Mouse (Mus musculus) limb, embryonic 11.5 days (tissue): ENCODE results near the gene Sez6l2. TPM values are rescaled to one million over a fixed set of nuclear protein-coding genes. Genes with fewer than 3 reads are reported as not detected.

Source experiments
- ATAC-seq: fragments of 200-750 bp; cut with Nextera tagmentation; 2 replicates; pipeline ENCODE4 v1.8.0; 2017; ENCODE audit warnings: low read depth; ENCODE audit not compliant: insufficient number of reproducible peaks, low FRiP score, low TSS enrichment
- DNase-seq: peaks from one replicate; pipeline ENCODE4 v3.0.0-alpha.2; 2015; ENCODE audit warnings: low spot score
- H3K27ac ChIP-seq: fragments of 300-500 bp; sonication (generic); replicated peaks from 2 replicates; pipeline ENCODE4 v1.5.1; 2014; ENCODE audit warnings: low read depth, mild to moderate bottlenecking, low read length
- H3K27me3 ChIP-seq: fragments of 300-500 bp; sonication (generic); 2 replicates; pipeline ENCODE4 v1.6.1; 2014; ENCODE audit warnings: mild to moderate bottlenecking, low read length, mixed read lengths; ENCODE audit not compliant: control insufficient read depth, insufficient read depth
- H3K36me3 ChIP-seq: fragments of 300-500 bp; sonication (generic); 2 replicates; pipeline ENCODE4 v1.6.1; 2014; ENCODE audit warnings: mild to moderate bottlenecking, low read length, moderate library complexity, mixed read lengths; ENCODE audit not compliant: control insufficient read depth, insufficient read depth
- H3K4me1 ChIP-seq: fragments of 300-500 bp; sonication (generic); 2 replicates; pipeline ENCODE4 v1.6.1; 2014; ENCODE audit warnings: low read length, mixed read lengths; ENCODE audit not compliant: control insufficient read depth, insufficient read depth
- H3K4me2 ChIP-seq: fragments of 300-500 bp; sonication (generic); 2 replicates; pipeline ENCODE4 v1.6.1; 2014; ENCODE audit warnings: low read depth, mild to moderate bottlenecking, moderate library complexity; ENCODE audit not compliant: severe bottlenecking
- H3K4me3 ChIP-seq: fragments of 300-500 bp; sonication (generic); 2 replicates; pipeline ENCODE4 v1.5.1; 2014; ENCODE audit warnings: low read depth, low read length
- H3K9ac ChIP-seq: fragments of 300-500 bp; sonication (generic); 2 replicates; pipeline ENCODE4 v1.6.1; 2014; ENCODE audit warnings: mild to moderate bottlenecking, low read length
- H3K9me3 ChIP-seq: fragments of 300-500 bp; sonication (generic); 2 replicates; pipeline ENCODE4 v1.6.1; 2016; ENCODE audit warnings: low read length; ENCODE audit not compliant: control insufficient read depth
- WGBS: fragments of 180-500 bp; shearing (Covaris S2); extraction: QIAGEN DNeasy Blood & Tissue Kit; methylation state at CpG from one replicate; pipeline ENCODE4 v1.1.7; 2014; 5-methylcytosine and 5-hydroxymethylcytosine counted together
- polyA plus RNA-seq: library from polyadenylated mRNA; unstranded; fragments of >200 nt; fragmentation: Nextera tagmentation; extraction: Ambion mirVana; gene quantifications from 2 replicates; pipeline ENCODE4 v1.2.1, GENCODE M21; 2014

The Sez6l2 gene
- polyA plus RNA-seq, 1 experiment from 2014 or later = 0.16 TPM

- no peaks in the 10 kb centered on the region for H3K36me3 ChIP-seq
- ATAC-seq (no peak), DNase-seq (peak; percentile 72)
- no peak overlapping the region for H3K4me3 ChIP-seq
- peak overlapping the region; percentile 10; the same call in 1 of the 2 replicates for H3K4me2 ChIP-seq
- H3K4me1 ChIP-seq = no peaks in the 10 kb centered on the region
- no peaks in the 10 kb centered on the region for H3K9me3 ChIP-seq
- 24% methylated on average over 19 of the region's 19 CpGs for WGBS
- no peak overlapping the region for H3K27ac ChIP-seq
- no peak overlapping the region for H3K9ac ChIP-seq
- H3K27me3 ChIP-seq = peaks cover 14% of the 10 kb centered on the region
Measured at GRCm38 (mm10) chr7:126963548-126964286, 13.4 kb downstream of the Sez6l2 start.

DNA sequence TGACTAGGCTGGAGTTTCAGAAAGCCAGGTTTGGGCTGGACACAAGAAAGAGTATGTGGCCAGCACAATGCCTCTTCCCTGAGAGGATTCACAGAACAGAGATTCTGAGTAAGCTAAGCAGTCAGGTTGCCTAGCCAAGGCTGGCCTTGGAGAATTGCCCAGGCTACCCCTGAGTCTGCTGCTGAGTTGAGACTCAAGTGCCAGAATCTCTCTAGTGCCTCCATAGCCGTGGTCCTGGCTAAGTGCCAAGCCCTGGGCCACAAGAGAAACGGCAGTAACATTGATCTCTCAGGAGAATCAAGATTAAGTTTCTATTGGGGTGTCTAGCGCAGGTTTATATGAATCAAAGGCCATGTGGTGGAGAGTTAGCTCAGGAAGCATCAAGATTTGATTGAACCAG, 15.2 kb downstream of the Sez6l2 start:
- no peak overlapping the region for H3K4me2 ChIP-seq
- H3K9ac ChIP-seq = no peak overlapping the region
- no peak overlapping the region for H3K27ac ChIP-seq
- no peaks in the 10 kb centered on the region for H3K9me3 ChIP-seq
- WGBS = 79% methylated on average over 3 of the region's 3 CpGs
- DNase-seq (no peak), ATAC-seq (no peak)
- H3K27me3 ChIP-seq = peaks cover 14% of the 10 kb centered on the region
- no peaks in the 10 kb centered on the region for H3K4me1 ChIP-seq
- H3K36me3 ChIP-seq = no peaks in the 10 kb centered on the region
- H3K4me3 ChIP-seq = no peak overlapping the region

DNA sequence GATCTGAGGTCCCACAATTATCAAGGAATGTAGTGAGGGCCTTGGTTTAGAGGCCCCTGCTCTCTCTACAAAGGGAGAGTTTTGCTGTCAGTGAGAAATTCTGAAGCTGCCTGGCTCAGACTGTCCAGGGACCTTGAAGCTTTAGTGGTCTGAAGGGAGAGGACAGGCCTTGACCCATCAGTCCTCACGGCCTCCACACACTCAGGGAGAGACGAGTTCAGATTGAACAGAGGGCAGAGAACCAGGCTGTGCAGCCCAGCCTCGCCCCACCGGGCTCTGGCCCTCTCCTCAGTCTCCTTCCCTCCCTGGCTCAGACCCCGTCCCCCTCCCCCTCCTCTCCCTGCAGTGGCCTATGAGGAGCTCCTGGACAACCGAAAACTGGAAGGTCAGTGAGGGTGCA, 17.0 kb downstream of the Sez6l2 start:
- H3K4me3 ChIP-seq = no peak overlapping the region
- H3K4me1 ChIP-seq = no peaks in the 10 kb centered on the region
- no peak overlapping the region for H3K9ac ChIP-seq
- H3K9me3 ChIP-seq = no peaks in the 10 kb centered on the region
- ATAC-seq = no peak
- H3K36me3 ChIP-seq = no peaks in the 10 kb centered on the region
- H3K4me2 ChIP-seq = no peak overlapping the region
- 63% methylated on average over 6 of the region's 6 CpGs for WGBS
- peaks cover 13% of the 10 kb centered on the region for H3K27me3 ChIP-seq
- no peak overlapping the region for H3K27ac ChIP-seq
- DNase-seq = no peak

DNA sequence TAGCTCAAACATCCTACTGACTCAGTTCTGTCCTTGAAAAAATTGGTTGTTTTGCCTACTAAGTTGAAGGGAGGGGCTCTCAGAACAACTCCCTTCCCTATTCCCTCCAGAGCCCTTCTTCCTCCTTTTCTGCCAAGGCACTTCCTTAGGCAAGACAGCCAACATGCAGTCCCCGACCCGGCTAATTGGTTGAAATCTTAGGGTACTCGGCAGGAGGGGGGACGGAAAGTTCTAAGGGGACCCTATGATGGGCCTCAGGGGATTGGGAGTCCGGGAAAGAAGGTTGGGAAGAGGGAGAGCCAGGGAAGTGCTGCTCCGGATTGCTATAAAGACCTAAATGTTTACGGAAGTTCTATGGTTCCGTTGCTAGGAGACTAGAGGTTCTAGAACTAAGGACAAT, 25.1 kb downstream of the Sez6l2 start:
- H3K4me3 ChIP-seq = peak overlapping the region; percentile 100; the same call in 1 of the 2 replicates
- peak overlapping the region; percentile 82; the same call in 1 of the 2 replicates for H3K4me2 ChIP-seq
- peaks cover 17% of the 10 kb centered on the region; the same call in 1 of the 2 replicates for H3K36me3 ChIP-seq
- no peaks in the 10 kb centered on the region; the same call in 1 of the 2 replicates for H3K4me1 ChIP-seq
- peak overlapping the region; percentile 99; the same call in 1 of the 2 replicates for H3K9ac ChIP-seq
- 0 out of 2 replicates have a peak, but pooled peaks have one; percentile 4 for ATAC-seq
- H3K27me3 ChIP-seq = no peaks in the 10 kb centered on the region
- no peak overlapping the region for H3K27ac ChIP-seq
- 11% methylated on average over 8 of the region's 8 CpGs for WGBS
- H3K9me3 ChIP-seq = no peaks in the 10 kb centered on the region
- no peak for DNase-seq

DNA sequence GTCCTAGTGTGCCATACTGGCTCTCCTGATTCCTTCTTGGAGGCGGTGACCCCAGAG, 25.4 kb downstream of the Sez6l2 start, which contains the start of gene Cdipt:
Gene Cdipt, plus strand, starts transcription at position 22 of the 57 bp plus-strand sequence.
- 0% methylated on average over 1 of the region's 1 CpGs for whole genome bisulfite sequencing
- Histone ChIP-seq H3K4me3 (peak within 1 kb of the TSS; percentile 100), H3K27ac (peak within 1 kb of the TSS; percentile 90), H3K4me2 (peak within 1 kb of the TSS; percentile 82), H3K27me3 (no peaks in the 10 kb centered on the region), H3K4me1 (no peaks in the 10 kb centered on the region; the same call in 1 of the 2 replicates), H3K36me3 (peaks cover 17% of the 10 kb centered on the region; the same call in 1 of the 2 replicates), H3K9me3 (no peaks in the 10 kb centered on the region), H3K9ac (peak within 1 kb of the TSS; percentile 99)
- DNase-seq = no peak
- no peak for ATAC-seq

- WGBS = under 1% methylated on average over 54 of the region's 55 CpGs
- ATAC-seq = peak; percentile 92
Measured at GRCm38 (mm10) chr7:126975950-126976866, 25.8 kb downstream of the Sez6l2 start, which contains the start of gene Cdiptos. Cdiptos (minus strand) TSS chr7:126976098.

GRCm38 (mm10) chr7:126976878-126977459, 26.6 kb downstream of the Sez6l2 start:
- no peaks in the 10 kb centered on the region; the same call in 1 of the 2 replicates for H3K4me1 ChIP-seq
- 26% methylated on average over 14 of the region's 14 CpGs for WGBS
- ATAC-seq (0 out of 2 replicates have a peak, but pooled peaks have one; percentile 4), DNase-seq (peak; percentile 23)
- peak overlapping the region; percentile 82 for H3K4me2 ChIP-seq
- H3K36me3 ChIP-seq = peaks cover 17% of the 10 kb centered on the region; the same call in 1 of the 2 replicates
- H3K9ac ChIP-seq = peak overlapping the region; percentile 99
- H3K27ac ChIP-seq = no peak overlapping the region
- H3K4me3 ChIP-seq = peak overlapping the region; percentile 100
- H3K27me3 ChIP-seq = no peaks in the 10 kb centered on the region
- H3K9me3 ChIP-seq = no peaks in the 10 kb centered on the region

More at GRCm38 (mm10) chr7:126975950-126976866, 25.8 kb downstream of the Sez6l2 start, which contains the start of gene Cdiptos:
- Histone ChIP-seq H3K4me2 (peak within 1 kb of the TSS; percentile 82), H3K9ac (peak within 1 kb of the TSS; percentile 99), H3K36me3 (peaks cover 17% of the 10 kb centered on the region; the same call in 1 of the 2 replicates), H3K4me3 (peak within 1 kb of the TSS; percentile 100), H3K4me1 (no peaks in the 10 kb centered on the region; the same call in 1 of the 2 replicates), H3K27me3 (no peaks in the 10 kb centered on the region), H3K27ac (peak within 1 kb of the TSS; percentile 90), H3K9me3 (no peaks in the 10 kb centered on the region)
- peak; percentile 99 for DNase-seq

GRCm38 (mm10) chr7:126978841-126979240, 28.5 kb downstream of the Sez6l2 start:
- Histone ChIP-seq H3K4me3 (no peak overlapping the region), H3K27ac (no peak overlapping the region), H3K4me2 (no peak overlapping the region), H3K36me3 (peaks cover 17% of the 10 kb centered on the region; the same call in 1 of the 2 replicates), H3K27me3 (no peaks in the 10 kb centered on the region), H3K9me3 (no peaks in the 10 kb centered on the region), H3K4me1 (no peaks in the 10 kb centered on the region; the same call in 1 of the 2 replicates), H3K9ac (no peak overlapping the region)
- DNase-seq (no peak), ATAC-seq (no peak)
- WGBS = 94% methylated on average over 6 of the region's 6 CpGs
